Mouse (Mus musculus) cerebellum, adult 2 months (tissue): ENCODE measurements around the gene Hyal1. TPM values are rescaled to one million over a fixed set of nuclear protein-coding genes. Genes with fewer than 3 reads are reported as not detected.

Experiments
- DNase-seq, 2 experiments: peaks; one replicate each; pipeline ENCODE4 v3.0.0; 2021
- H3K27ac ChIP-seq: fragments of 200-500 bp; 2 replicates; pipeline ENCODE4 v1.5.1; 2012; ENCODE audit warnings: low read length, control low read depth, inconsistent platforms; ENCODE audit not compliant: insufficient read depth
- H3K27me3 ChIP-seq: fragments of 200-500 bp; 2 replicates; pipeline ENCODE4 v1.6.1; 2012; ENCODE audit warnings: inconsistent platforms, mild to moderate bottlenecking, low read length, moderate library complexity; ENCODE audit not compliant: control insufficient read depth, insufficient read depth
- H3K4me1 ChIP-seq: fragments of 200-500 bp; 2 replicates; pipeline ENCODE4 v1.6.1; 2011; ENCODE audit warnings: low read length; ENCODE audit not compliant: control insufficient read depth, insufficient read depth
- H3K4me3 ChIP-seq: fragments of 200-500 bp; replicated peaks from 2 replicates; pipeline ENCODE3; 2011; ENCODE audit warnings: mild to moderate bottlenecking, low read depth, low read length, control low read depth; ENCODE audit not compliant: insufficient read depth
- CTCF ChIP-seq: fragments of 200-500 bp; IDR thresholded peaks from 2 replicates; pipeline ENCODE4 v1.5.1; 2011; ENCODE audit warnings: low read depth, mild to moderate bottlenecking, control low read depth, low read length, moderate library complexity, borderline replicate concordance; ENCODE audit not compliant: insufficient read depth
- POLR2A ChIP-seq: fragments of 200-500 bp; IDR thresholded peaks from 2 replicates; pipeline ENCODE4 v1.6.1; 2011; ENCODE audit warnings: low read length, control low read depth, borderline replicate concordance; ENCODE audit not compliant: insufficient read depth
- WGBS: fragments of 180-500 bp; shearing (Covaris S2); methylation state at CpG from one replicate; pipeline ENCODE4 v1.1.7; 2018; 5-methylcytosine and 5-hydroxymethylcytosine counted together
- polyA plus RNA-seq: library from polyadenylated mRNA; depleted of rRNA; stranded (reverse); fragments of >200 nt; gene quantifications from 2 replicates; pipeline ENCODE4 v1.2.3, GENCODE M21; 2012

Gene Hyal1
- polyA plus RNA-seq, 1 experiment: 5.7 TPM

DNA sequence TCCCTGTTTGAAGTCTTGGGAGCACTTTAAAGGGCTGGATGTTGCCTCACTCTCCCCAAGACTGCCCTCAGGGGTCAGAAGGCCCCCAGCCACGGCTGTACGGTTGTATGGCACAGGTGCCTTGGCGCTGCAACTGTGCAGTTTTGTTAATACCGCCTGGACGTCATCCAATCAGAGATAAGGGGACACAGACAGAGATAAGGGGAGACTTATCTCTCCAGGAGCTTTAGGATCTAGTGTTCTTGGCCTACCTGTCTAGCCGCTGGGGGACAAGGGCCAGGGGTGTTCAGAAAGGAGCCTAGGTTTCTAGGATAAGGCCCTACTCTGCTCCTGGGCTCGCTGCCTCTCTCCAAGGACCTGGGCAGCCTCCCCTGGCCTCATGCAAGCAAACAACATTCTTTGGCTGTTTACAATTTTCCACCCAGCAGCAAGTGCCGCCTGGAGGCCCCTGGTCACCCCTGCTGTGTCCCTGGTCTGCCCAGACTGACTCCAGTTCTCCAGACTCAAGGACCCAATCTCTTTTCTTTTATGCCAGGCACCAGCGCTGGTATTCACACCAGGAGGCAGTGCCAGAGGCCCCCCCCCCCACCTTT, 31.0 kb downstream of the Hyal1 start:
- Histone ChIP-seq H3K27me3 (no peaks in the 10 kb centered on the region), H3K4me3 (no peak overlapping the region), H3K4me1 (peaks cover 9% of the 10 kb centered on the region), H3K27ac (no peak overlapping the region)
- WGBS: 74% methylated on average over 9 of the region's 9 CpGs
- no peak for DNase-seq
- TF ChIP-seq CTCF (no peak), POLR2A (no peak)

DNA sequence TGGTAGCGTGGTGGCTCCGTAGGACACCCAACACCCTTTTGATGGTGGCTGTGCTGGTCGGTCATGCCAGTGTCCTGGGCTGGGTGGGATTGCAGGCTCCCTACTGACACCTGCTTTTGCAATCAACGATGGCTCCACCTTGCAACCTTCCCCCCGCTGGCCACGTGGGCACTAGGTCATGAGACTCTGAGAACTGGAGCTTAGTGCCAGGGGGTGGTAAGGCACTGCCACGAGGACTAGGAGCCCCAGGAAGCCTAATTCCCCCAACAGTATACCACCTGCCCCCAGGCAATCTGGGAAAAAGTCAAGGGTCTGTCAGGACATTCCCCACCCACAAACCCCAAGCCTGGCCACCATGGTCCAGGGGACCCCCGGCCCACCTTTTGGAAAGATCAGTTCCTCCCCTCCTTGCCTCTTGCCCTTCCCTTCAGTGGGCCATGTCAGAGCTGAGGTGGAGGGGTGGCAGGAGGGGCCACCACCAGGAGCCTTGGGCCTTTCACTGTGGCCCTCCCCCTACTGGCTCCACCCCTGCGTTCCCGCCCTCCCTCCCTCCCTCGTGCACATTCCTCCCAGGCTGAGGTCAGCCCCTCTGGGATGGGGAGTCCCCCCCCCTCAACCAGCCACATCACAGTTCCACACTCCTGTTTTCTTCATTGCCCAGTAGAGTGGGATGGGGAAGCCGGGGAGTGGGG, 32.2 kb downstream of the Hyal1 start, which contains the start of gene Sema3b:
Gene Sema3b (minus strand): TSS at position 489 of the 692 bp plus-strand sequence.
- TF ChIP-seq CTCF (no peak), POLR2A (no peak)
- H3K27me3 ChIP-seq: no peaks in the 10 kb centered on the region
- H3K4me3 ChIP-seq: no peak within 1 kb of the TSS
- peaks cover 9% of the 10 kb centered on the region for H3K4me1 ChIP-seq
- no peak within 1 kb of the TSS for H3K27ac ChIP-seq
- 53% methylated on average over 12 of the region's 12 CpGs for WGBS
- DNase-seq: no peak

DNA sequence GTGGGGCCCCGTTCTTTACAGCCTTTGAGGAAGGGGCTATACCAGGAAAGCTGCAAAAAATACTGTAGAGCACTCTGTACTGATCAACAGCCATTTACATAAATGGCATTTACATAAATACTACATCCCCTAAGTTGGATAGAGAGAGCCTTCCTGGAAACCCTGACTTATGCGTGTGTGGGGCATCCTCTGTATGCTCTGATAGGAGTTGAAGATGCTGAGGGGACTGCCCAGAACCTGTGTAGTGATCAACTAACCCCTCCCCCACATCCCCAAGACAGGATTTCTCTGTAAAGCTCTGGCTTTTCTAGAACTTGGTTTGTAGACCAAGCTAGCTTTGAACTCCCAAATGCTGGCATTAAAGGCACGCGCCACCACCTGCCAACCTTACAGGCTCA, 32.7 kb downstream of the Hyal1 start:
- H3K4me1 ChIP-seq: peaks cover 9% of the 10 kb centered on the region

GRCm38 (mm10) chr9:107611456-107612190, 34.9 kb downstream of the Hyal1 start:
- Histone ChIP-seq H3K27me3 (no peaks in the 10 kb centered on the region), H3K4me1 (peaks cover 9% of the 10 kb centered on the region), H3K4me3 (peak overlapping the region; percentile 53), H3K27ac (peak overlapping the region; percentile 98)
- TF ChIP-seq CTCF: no peak
- no peak for TF ChIP-seq POLR2A
- 71% methylated on average over 6 of the region's 6 CpGs for WGBS
- no peak for DNase-seq

More for the DNA sequence above, 32.7 kb downstream of the Hyal1 start:
- DNase-seq: no peak
- H3K27me3 ChIP-seq: no peaks in the 10 kb centered on the region
- TF ChIP-seq POLR2A (no peak), CTCF (no peak)
- no peak overlapping the region for H3K27ac ChIP-seq
- 75% methylated on average over 4 of the region's 4 CpGs for WGBS
- H3K4me3 ChIP-seq: no peak overlapping the region

DNA sequence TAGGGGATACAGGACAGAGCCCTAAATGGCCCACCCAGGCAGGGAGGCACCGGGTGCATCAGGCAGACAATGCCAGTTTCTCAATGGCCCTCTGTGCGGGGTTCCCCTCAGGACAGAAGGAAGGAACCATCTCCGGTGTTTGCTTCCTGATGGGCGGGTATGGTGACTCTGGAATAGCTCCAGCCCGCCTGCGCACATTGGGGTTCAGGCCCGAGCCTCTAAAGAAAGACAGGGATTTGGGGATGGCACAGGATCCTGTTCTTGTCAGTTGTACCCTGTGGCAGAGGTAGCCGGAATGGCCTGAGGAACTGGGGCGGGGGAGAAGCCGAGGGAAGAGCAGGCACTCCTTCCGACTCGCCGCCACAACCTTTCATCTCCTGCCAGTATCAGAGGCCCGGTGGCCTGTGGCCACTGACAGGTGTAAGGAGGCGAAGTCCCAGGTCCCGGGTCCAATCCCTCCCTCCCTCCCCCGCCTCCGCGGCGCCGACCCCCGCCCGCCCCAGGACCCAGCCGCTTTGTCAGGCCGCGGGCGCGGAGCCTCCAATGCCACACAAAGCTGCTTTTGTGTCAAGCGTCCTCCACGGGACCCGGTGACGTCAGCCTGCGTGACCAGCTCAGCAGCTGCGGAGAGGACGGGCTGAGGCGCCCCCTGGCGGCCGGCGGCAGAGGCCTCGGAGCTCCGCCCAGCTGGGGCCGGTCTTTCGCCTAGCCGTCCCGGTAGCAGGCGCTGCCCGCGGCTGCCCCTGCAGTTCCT, 35.6 kb downstream of the Hyal1 start:
- H3K27ac ChIP-seq: peak overlapping the region; percentile 98
- peak; percentile 98 to 99 for DNase-seq
- TF ChIP-seq CTCF (peak; percentile 80), POLR2A (peak; percentile 90)
- peak overlapping the region; percentile 53 for H3K4me3 ChIP-seq
- no peaks in the 10 kb centered on the region for H3K27me3 ChIP-seq
- peaks cover 9% of the 10 kb centered on the region for H3K4me1 ChIP-seq
- under 1% methylated on average over 48 of the region's 48 CpGs for WGBS

DNA sequence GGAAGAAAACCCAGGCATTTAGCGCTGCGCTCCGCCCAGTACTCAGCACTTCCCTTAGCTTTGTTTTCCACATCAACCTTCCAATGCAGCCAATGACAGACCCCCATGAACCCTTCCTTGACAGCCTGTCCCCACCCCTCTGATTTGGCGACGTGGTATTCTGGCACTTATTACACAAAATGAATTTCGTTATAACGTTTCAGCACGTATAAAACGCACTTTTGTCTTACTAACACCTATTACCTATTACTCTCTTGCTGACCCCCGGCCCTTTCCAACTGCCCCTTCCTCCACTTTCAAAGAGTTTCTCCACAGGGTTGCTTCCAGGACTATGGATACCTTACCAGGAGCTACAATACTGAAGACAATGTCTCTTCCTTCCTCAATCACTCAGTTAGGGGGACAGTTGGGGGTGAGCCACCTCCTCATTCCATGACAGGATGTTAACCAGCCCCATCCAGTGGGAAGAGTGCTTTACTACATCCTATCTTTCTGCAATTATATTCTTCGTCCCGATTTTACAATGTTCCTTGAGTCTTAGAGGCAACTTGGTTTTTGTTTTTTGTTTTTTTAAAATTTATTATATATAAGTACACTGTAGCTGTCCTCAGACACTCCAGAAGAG, 36.3 kb downstream of the Hyal1 start:
- no peak for DNase-seq
- H3K27me3 ChIP-seq: no peaks in the 10 kb centered on the region
- H3K4me1 ChIP-seq: peaks cover 9% of the 10 kb centered on the region
- H3K4me3 ChIP-seq: peak overlapping the region; percentile 52
- H3K27ac ChIP-seq: peak overlapping the region; percentile 70; the same call in 1 of the 2 replicates
- WGBS: 8% methylated on average over 12 of the region's 12 CpGs
- no peak for TF ChIP-seq CTCF
- no peak for TF ChIP-seq POLR2A

GRCm38 (mm10) chr9:107615035-107615434, 38.3 kb downstream of the Hyal1 start:
- H3K27ac ChIP-seq: no peak overlapping the region
- no peak for DNase-seq
- no peak for TF ChIP-seq POLR2A
- TF ChIP-seq CTCF: no peak
- 54% methylated on average over 4 of the region's 4 CpGs for WGBS
- peaks cover 28% of the 10 kb centered on the region for H3K4me1 ChIP-seq
- no peak overlapping the region for H3K4me3 ChIP-seq
- H3K27me3 ChIP-seq: no peaks in the 10 kb centered on the region
